Mouse (Mus musculus) kidney, postnatal 10 days (tissue): Measurements from ENCODE around the gene Mcemp1.
A peak's percentile ranks its signal among the peaks of the same experiment; 100 is the strongest.

Source experiments
- DNase-seq: peaks from one replicate; pipeline ENCODE4 v3.0.0; 2021; ENCODE audit warnings: mixed read lengths

Gene Mcemp1

DNA sequence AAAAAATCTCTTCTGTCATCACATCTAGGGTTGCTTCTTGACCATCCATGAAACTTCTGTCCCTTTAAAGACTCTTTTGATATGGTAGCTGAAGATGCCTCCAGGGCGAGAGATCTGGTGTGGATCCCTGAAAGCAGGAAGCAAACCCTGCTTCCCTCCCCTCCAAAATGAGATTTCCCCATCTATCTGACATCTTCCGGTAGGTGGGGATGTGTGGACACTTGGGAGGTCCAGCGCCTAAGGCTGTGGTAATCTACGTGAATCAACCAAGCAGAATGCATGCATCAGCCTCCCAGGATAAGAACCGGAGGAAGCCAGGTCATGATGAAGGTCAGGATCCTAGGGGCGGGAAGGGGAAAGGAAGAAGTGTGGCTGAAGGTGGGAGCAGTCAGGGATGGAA is at the start of gene Mcemp1:
TSS of gene Mcemp1 (plus strand) at position 248 of the 400 bp plus-strand sequence.
- DNase-seq, result no peak

DNA sequence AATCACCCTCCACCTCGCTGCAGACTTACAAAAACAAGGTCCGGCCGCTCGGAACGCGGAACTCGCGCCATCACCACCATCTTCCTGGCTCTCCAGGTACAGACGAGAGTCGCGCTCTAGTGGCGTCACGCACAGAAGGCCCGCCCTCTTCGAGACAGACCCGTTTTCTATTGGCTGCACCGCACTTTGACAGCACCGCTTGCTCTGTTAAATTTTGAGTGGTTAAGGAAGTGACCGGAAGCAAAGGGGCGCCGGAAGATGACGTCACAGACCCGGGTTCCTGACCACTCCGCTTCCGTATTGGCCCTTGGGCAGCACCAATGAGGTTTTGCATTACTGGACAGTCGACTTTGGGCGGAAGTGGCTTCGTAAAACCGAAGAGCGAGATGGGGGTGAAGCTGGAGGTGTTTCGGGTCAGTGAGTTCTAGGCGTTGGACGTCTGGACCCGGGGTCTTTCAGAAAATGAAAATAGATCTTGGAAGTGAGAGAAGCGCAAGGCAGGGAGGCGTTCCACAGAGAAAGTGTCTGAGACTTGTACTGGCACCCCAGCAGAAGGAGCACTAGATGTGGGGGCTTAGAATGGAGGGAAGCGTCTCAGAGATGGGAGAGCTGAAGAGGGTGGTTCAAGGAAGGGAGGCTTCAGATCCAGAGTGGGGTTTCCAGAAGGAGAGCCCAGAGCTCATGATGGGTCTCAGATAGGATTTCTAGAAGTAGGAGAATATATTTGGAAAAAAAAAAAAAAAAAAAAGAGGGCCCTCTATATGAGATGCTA is 44.2 kb upstream of the Mcemp1 start, which contains the start of the genes Xab2 and Pet100:
TSS of gene Xab2 (minus strand) at position 118 of the 772 bp plus-strand sequence.
TSS of gene Pet100 (plus strand) at position 350 of the 772 bp plus-strand sequence.
- DNase-seq, result peak; percentile 99

DNA sequence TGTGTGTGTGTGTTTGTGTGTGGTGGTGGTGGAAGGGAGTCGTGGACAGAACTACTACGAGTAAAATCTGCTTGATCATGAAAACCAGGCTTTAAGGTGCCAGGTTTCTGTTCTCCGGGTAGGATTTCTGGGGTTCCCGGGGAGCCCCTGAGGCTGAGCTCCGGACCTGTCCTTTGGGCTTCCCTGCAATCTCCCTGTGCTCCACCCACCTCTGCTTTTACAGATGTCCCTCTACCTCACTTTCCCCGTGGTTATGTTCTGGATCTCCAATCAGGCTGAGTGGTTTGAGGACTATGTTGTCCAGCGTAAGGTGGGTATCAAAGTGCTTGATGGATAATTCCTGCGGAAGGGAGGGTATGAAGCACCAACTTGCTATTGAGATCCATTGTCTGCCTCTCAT is 43.4 kb upstream of the Mcemp1 start:
- DNase-seq, result no peak

DNA sequence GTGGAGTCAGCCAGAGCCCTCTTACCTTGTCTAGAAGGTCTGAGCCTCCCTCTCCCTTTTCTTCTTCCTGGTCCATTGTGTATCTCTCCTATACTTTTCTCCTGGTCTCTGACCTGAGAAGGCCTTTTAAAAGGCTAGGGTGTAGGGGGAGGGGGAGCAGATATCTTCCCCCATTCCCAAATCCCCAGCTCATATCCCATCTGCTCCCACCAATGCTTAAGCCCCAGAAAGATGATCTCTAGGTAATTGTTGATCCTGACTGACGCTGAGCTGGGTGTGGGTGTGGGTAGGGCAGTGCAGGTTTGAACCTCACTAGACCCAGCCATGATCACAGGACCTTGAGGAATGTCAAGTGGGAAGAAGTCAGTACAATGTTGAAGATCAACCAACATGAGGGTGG is 40.1 kb upstream of the Mcemp1 start, which contains the start of gene Pcp2:
TSS of gene Pcp2 (minus strand) at position 101 of the 400 bp plus-strand sequence.
- no peak for DNase-seq

DNA sequence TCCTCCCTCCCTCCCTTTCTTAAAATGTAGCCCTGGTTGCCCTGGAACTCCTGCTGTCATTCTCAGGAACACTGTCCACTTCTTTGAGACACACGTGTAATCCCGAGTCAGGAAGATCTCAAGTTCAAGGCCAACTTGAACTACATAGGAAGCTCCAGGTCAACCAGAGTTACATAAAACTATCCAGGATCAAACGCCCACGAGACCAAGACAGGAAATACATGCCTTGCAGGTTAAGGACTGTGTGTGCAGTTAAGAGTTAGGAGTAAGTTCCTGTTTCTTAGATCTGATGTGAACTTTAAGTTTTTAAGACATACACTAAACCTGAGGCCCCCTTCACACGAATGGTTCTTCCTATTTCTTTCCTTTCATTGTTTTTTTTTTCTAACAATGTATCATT is 38.6 kb upstream of the Mcemp1 start:
- DNase-seq, result no peak

DNA sequence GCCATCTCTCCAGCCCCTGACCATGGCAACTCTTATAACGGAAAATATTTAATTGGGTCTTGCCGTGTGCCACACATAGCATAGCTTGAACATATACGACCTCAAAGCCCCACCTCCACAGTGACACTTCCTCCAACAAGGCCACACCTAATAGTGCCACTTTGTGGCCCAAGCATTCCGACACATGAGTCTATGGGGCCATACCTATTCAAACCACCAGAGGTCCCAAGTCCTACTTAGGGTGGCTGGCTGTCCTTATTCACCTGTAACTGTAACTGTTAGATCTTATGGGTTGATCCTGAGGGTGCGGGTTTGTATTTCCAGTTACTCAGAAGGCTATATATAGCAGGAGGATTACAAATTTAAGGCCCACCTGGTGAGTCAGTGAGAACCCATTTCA is 37.5 kb upstream of the Mcemp1 start:
- peak; percentile 52 for DNase-seq

DNA sequence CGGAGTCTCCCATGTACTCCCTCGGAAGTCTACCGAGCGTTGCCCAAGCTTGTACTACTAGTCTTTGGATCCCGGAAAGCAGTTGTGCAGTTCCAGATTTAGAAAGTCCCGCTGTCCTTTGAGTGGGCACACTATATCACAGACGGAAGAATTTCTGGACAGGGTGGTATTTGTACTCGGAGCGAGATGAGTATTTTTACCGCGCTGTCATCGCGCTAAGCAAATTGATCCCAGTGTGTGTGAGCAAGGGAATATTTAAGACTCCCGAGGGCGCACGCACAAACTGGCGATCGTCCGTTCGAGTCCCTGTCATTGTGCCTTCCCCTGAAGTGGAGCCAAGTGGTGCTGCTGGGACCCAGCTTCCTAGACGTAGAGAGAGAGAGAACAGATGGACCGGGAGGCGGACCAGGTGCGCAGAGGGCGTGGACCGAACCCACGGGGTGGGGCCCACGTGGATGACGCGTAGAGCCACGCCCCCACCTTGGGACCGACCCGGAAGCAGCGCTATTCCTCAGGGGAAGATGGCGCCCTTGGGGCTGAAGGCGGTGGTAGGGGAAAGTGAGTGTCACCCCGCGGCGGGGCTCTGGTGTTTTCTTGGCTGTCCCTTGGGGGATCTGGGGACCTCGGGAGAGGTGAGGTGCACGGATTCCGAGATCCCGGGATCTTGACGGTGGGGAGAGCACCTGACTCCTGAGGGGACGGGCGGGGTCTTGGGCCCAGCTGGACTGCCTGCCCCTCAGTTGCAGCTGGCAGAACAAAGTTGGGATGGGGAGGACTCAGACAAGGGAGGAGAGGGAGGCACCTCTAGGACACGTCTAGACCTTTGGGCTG is 34.7 kb upstream of the Mcemp1 start, which contains the start of gene Stxbp2:
TSS of gene Stxbp2 (plus strand) at position 309 of the 831 bp plus-strand sequence.
- peak; percentile 89 for DNase-seq

DNA sequence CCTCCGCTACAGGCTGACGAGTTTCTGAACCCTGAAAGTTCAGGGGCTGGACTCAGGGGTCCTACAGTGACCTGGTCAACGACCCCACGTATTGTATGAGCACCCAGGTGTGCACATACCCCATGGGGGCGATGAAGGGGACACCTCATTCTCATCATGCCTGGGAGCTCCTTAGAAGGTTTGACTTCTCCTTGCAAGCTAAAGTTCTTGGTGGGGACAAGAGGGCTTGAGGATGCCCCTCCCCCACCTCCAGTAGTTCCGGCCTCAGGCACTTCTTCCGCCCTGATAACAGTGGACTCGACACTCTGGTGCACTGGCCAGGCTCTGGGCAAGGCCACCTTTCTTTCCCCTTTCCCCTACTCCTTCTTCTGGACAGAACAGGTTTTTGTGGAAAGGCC is 34.1 kb upstream of the Mcemp1 start:
- peak; percentile 56 for DNase-seq

DNA sequence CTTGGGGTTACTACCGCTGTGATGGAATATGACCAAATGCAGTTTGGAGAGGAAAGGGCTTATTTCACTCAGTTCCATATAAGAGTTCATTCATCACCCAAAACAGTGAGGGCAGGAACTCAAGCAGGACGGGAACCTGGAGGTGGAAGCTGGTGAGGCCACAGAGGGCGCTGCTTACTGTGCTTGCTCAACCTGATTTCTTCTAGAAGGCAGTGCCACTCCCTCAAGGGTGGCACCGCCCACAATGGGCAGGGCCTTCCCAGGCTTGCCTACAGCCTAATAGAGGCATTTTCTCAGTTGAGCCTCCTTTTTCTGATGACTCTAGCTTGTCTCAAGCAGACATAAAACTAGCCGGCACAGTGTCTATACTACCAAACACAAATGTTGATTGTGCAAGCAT is 19.8 kb upstream of the Mcemp1 start:
- peak; percentile 67 for DNase-seq

DNA sequence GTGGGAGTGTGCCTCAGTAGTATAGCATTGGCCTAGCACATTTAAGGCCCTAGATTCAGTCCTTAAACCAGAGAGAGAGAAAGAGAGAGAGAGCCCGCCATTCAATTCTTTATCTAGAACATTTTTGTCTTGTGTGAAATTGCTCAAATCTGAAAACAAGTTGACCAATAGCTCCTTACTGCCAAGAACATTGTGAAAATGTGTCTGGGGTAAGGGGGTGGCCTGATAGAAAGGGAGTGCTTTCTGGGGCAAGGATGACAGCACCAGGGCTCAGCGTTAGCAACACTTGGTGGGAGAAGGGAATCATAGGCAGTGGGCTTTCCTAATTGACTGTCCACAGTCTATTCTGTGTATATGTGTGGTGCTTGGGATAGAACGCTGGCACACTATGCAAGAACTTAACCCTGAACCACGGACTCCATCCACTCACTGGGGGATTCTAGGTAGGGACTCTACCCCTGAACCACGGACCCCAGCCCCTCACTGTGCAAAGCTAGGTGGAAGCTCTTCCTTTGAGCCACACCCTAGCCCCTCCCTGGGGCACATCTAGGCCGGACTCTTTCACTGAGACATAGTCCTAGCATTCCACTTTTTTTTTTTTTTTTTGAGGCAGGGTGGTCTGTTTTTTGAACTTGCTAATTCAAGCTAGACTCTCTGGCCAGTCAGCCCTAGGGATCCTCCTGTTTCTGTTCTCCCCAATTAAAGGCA is 18.6 kb upstream of the Mcemp1 start:
- no peak for DNase-seq

DNA sequence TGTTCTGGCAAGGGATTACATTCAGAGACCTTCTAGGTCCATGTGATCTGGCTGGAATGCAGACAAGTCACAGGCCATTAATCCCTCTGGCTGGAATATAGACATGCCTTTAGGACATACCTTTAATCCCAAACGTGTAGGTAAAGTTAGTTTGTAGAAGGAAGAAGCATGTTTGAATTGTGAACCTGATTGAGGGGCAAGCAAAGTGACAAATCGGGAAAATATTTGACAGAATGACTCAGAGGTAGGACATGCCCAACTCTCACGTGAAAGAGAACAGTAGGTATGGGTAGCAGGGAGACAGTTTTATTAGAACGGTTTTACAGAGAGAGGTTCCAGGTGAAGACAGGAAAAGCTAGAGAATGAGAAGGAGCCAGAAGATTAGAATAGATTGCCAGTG is 18.0 kb upstream of the Mcemp1 start:
- no peak for DNase-seq

DNA sequence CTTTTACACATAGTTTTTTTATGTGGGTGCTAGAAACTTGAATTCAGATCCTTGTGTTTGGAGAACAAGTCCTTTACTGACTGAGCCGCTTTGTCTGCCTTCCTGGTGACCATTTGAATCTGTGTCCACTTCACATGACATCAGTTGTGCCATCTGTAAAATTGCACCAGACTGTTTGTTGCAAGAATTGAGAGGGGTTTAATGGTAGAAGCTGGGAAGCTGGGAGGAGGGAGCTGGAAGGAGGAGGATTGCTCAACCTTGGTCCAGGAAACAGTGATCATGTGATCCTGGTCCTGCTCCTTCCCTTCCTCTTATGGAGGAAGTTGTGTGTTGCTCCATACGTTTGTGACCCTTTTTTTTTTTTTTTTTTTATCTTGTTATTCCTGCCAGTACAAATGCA is 17.3 kb upstream of the Mcemp1 start:
- DNase-seq, result no peak

DNA sequence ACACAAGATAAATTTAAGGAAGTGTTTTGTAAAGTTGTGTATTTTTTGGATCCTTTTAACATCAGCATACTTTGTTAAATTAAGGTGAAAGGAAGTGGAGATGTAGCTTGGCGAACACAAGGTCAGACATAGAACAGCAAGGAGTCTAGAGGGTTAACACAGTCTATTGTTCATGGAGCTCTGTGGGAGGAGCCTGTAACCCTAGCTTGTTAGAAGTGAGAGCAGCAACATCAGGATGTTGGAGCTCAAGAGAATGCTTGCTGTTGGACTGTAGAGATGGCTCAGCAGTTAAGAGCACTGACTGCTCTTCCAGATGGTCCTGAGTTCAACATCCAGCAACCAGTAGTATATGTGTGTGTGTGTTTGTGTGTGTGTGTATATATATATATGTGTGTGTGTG is 16.6 kb upstream of the Mcemp1 start:
- DNase-seq, result no peak

DNA sequence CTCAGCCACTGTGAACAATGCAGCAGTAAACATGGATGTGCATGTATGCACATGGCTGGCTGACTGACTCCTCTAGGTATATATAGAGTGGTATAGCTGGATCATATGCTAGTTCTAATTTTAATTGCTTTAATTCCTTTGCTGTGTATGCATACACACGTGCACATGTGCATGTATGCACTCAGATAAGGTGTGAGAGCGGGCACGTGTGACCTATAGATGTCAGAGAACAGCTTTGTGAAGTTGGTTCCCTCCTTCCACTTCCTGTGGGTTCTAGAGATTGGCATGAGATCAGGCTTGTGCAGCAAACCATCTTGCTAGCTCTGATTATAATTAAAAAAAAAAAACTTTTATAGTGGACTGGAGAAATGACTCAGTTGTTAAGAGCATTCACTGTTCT is 12.7 kb upstream of the Mcemp1 start:
- no peak for DNase-seq

DNA sequence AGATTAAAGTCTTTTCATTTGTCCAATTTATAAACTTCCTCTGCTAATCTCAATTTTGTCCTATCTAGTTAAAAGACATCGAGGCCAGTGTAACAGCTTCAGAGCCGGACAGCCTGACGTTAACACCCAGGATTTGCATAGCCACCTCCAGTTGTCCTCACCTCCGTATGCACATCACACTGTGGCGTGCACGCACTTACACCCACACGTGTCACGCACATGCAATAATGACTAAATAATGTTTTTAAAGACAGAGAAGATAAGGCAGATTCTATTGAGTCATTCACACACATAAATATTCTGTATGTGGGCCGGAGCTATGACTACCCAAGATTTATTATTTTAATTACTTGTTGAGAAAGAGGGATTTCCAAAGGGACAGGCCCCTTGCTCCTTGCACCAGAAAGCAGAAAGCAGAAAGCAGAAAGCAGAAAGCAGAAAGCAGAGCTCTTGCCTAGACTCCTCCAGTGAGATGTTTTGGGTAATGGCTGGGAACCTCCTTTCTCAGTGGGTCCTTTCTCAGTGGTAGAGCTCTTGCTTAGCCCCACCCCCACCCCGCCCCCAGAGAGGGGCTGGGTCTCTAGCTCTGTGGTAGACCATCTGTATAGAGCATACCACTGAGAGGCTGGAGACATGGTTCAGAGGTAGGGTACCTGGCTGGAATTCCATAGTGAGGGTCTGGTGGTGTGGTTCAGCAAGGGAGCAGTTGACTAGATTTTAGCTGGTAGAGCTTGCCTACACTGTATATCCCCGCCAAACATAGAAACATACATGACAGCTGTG is 10.6 kb upstream of the Mcemp1 start:
- no peak for DNase-seq

DNA sequence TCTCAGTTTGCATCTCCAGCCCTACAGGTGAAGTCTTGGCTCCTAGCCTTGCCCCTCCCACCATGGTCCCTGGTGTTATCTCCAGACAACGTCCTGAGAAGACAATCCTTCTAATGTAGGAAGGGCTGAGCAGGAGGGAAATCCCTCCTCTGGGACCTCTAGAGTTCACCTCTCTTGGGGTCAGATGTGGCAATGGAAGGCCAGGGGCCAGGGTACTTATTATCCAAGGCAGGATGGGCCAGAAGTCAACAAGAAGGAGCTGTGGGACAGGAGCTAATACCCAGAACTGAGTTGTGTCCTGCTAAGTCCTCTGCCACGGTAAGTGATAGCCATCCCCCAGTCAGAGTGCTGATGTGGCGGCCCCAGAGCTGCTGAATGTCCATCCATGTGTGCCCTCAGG is 10.0 kb upstream of the Mcemp1 start, which contains the start of gene Retn:
TSS of gene Retn (plus strand) at position 245 of the 400 bp plus-strand sequence.
- no peak for DNase-seq

DNA sequence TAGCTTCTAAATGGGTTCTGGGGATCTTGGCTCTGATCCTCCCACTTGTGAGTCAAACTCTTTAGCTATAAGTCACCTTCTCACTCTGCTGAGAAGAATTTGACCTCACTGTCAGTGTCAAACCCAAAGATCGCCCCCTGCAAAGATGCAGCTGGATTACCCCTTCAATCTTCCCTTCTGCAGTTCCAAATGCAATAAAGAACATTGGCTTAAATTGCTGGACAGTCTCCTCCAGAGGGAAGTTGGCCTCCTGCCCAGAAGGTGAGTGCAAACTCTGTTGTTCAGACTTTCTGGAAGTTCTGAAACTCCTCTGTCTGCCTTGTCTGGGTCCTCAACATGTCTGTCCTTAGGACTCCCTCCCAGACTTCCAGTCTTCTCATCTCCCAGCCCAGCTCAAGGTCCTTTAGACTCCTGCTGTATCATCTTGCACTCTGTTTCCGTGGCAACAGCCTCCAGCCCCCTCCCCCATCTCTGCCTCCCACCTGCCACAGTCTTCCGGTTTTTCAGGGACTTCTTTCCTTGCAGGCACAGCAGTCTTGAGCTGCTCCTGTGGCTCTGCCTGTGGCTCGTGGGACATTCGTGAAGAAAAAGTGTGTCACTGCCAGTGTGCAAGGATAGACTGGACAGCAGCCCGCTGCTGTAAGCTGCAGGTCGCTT is 8.7 kb upstream of the Mcemp1 start:
- peak; percentile 30 for DNase-seq

DNA sequence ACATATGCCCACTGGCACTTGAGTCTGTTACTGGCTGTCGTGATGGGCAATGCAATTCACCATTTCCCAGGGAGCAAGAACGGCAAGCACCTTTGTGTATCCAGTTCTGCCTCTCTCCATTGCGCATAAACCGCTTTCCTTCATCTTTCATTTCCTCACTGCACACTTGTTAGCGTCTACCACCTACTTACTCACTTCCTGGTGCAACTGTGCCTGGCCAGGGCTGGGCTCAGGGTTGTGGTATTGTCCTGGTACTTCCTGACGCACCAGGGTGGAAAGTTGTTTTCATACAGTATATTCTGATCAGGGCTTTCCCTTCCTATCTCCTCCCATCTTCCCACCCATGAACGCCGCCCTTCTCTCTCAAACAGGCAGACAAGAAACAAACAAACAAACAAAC is 4.7 kb upstream of the Mcemp1 start:
- DNase-seq, result no peak

DNA sequence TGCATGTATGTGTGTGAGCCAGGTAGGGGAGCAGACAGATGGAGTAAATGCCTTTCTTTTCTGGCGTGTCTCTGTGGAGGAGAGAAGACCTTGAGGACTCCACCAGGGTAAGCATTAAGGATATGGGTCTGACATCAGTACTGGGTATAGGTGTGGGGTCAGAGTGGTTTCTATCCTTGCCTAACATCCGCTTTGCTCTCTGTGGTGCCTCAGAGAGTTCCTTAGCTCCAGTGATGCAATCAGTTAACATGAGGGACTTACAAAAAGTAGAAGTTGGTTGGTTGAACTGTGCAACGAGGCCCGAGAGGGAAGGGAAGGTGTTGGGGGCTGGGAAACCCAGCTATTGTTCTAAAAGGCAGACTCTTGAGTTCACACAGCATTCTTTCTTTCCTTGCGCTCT is 1.1 kb upstream of the Mcemp1 start:
- DNase-seq, result no peak

DNA sequence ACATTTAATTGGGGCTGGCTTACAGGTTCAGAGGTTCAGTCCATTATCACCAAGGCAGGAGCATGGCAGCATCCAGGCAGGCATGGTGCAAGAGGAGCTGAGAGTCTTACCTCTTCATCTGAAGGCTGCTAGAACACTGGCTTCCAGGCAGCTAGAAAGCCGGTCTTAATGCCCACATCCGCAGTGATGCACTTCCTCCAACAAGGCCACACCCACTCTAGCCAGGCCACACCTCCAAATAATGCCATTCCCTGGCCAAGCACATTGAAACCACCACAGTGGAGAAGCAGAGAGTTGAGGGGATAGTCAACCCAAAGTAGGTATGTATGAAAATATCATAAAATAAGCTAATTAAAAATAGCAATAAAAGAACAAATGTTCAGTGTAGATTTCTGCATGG is 4.8 kb downstream of the Mcemp1 start:
- no peak for DNase-seq

DNA sequence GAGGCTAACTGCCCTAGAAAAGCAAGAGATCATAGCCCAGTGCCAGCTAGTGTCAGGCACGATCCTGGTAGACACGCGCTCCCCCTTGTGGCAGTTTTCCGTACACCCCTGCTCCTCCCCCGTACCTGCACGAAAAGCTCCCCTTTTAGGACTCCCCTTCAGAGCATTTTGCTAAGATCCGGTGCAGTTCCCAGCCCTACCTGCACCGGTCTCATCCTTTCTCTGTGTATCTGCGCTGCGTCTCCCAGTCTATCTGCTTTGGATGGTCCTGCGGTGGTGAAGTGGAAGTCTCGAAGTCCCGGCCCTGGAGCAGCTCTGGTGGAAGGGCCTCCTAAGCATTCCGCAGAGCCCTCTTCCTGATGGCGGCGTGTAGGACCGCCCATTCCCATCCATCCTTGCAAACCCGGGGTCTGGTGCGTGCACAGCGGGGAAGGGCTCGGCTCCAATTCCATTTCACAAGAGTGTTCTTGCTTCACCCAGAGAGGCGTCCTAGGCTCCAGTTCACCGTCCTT is 6.5 kb downstream of the Mcemp1 start, which contains the start of gene Fcor:
TSS of gene Fcor (minus strand) at position 383 of the 512 bp plus-strand sequence.
- peak; percentile 89 for DNase-seq
